Mouse (Mus musculus): ENCODE measurements around the gene Gm19684.
"Not testable (repeated sequence)": the region's sequence is repeated elsewhere in the genome, so short reads cannot be mapped to it uniquely, and the experiment has no call there.

- not testable (repeated sequence) for TF ChIP-seq CTCF (IDR thresholded peaks at IDR 0.05; ENCODE audit: extremely low read depth, insufficient read depth, insufficient read length, insufficient replicate concordance); POLR2A (IDR thresholded peaks at IDR 0.05; ENCODE audit: low read depth, low read length)
Observed at GRCm38 (mm10) chr17:36169094-36169493, 47.6 kb downstream of the Gm19684 start.

Measured in spleen, adult 2 months (tissue).